Mouse (Mus musculus): ENCODE results near the gene Abhd16a.
"Not testable (repeated sequence)": the region's sequence is repeated elsewhere in the genome, so short reads cannot be mapped to it uniquely, and the experiment has no call there.

Gene Abhd16a

DNA sequence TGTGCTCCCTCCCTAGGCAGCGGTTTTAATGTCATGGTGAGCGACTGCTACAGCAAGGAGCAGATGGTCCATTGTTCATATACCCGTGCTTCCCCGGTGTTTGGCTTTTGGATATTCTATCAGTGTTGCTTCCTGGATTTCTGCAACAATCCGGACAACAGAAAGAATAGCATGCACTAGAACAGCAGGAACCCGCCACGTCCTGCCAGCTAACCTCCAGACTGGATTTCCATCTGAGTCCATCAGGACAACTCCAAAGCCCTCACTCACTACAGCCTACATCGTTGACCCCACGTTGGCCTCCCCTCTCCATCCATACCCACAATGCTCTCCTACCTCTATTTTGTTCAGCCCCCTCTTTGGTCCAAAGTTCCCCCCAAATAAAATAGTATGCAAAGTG, 22.7 kb downstream of the Abhd16a start:
- ATAC-seq (ENCODE audit: insufficient number of reproducible peaks, low FRiP score, low TSS enrichment): no peak

DNA sequence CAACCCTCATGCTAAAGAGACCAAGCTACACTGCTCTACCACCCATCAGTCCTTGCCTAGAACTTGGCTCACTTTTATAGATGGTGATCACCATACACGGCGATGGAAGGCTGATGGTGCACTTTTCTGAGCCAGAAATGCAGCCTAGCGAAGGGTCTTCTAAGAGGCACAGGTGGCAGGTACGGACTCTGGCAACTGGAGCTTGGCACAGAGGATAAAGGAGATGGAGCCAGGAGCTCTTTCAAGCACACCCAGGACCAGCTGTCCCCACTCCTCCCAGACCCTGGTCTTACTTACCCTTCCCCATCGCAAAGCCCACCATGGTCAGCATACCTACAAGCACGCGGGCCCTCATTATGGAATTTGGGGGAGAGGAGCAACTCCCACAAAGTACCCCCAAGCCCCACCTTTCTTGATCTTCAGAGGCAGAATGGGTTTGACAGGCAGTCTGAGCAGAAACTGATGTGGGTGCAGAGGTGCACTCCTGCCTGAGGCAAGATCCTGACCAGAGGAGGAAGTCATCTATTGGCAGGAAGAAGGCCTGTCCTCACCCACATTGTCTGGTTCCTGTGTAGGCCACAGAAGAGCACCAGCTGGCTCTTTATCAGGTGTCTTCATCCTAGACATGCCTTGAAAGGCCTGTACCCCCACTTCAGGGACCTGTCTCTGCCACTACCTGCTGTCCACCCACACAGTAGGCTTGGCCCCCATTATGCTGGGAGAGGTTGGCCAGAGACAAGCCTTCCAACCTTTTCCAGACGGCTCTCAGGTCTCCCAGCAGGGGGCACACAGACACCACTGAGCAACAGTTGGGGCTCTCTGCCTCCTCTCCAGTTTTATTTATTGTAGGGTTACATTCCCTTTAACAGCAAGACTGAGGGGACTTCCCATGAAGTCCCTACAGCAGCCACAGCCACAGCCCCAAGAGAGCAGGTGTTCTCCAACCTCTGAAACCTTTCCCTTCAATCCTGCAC, 26.3 kb downstream of the Abhd16a start, which contains the start of gene Ly6g5b:
TSS of gene Ly6g5b (minus strand) at position 383 of the 974 bp plus-strand sequence.
- ATAC-seq (ENCODE audit: insufficient number of reproducible peaks, low FRiP score, low TSS enrichment): no peak

DNA sequence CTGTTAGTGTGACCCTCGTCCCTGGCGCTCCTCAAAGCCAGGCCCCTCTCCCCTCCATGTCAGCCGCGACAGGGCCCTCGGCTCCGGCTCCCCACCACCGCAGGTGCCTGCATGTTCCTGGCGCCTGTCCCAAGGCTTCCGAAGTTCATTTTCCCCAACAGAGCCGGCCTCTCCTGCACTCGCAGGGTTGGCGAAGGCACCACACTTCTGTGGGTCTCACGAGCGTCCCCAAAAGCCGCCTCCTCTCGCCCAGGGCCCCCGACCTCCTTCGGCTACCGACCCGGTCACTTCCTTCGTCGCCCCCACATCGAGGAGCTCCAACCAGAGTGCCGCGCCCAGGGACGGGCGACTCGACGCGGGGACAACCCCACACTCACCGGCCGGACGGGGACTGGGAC, 31.7 kb downstream of the Abhd16a start:
- peak; percentile 29; the same call in 1 of the 2 replicates for ATAC-seq (ENCODE audit: insufficient number of reproducible peaks, low FRiP score, low TSS enrichment)

DNA sequence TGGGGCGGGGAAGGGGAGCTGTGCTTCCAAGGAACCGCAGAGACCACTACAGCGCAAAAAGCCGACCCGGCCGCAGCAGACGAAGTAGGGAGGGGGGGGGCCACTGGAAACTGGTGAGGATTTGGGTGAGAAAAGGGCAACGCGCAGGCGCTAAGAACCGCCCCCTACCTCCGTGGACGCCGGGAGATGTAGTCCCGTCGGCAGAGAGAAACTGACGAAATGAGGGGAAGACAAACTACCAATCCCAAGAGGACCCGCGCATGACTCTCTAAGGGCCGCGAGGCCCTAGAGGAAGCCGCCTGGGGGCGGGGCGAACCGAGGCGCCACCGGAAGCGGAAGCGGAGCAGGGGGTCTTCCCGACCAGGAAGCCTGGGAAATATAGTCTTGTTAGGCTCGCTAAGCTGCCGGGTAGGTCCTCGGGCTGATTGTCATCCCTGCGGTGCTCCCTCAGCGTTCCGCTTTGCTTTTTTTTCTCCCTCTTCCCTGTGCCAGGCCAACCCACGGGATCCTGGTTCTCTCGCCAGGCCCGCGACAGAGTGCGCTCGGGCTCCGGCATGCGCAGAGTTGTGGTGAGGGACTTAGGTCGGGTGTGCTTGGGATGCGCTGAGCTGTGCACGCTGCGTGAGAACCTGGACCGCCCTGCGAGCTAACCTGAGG, 32.2 kb downstream of the Abhd16a start, which contains the start of gene Gpank1:
TSS of gene Gpank1 (plus strand) at position 313 of the 657 bp plus-strand sequence.
- peak; percentile 91 for ATAC-seq (ENCODE audit: insufficient number of reproducible peaks, low FRiP score, low TSS enrichment)

DNA sequence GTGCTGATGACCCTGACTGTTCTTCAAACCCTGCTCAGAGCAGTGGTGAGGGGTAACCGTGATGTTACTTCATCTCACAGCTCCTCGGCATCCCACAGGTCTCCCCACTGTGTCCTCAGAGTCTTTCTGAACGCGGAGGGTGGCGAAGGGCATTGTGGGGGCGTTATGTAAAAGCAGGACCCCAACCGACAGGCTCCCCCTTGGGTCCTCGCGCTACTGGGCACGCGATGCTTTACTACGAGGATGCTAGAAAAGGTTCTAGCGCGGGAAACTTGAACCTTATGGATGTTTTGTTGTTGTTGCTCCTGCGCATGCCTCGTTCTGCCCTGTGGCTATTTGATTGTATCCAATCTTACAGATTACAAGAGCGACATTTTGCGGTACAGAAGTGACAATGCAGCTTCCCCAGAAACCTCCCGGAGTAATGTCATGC, 32.8 kb downstream of the Abhd16a start, which contains the start of gene Csnk2b:
TSS of gene Csnk2b (minus strand) at position 183 of the 433 bp plus-strand sequence.
- peak; percentile 7; the same call in 1 of the 2 replicates for ATAC-seq (ENCODE audit: insufficient number of reproducible peaks, low FRiP score, low TSS enrichment)

DNA sequence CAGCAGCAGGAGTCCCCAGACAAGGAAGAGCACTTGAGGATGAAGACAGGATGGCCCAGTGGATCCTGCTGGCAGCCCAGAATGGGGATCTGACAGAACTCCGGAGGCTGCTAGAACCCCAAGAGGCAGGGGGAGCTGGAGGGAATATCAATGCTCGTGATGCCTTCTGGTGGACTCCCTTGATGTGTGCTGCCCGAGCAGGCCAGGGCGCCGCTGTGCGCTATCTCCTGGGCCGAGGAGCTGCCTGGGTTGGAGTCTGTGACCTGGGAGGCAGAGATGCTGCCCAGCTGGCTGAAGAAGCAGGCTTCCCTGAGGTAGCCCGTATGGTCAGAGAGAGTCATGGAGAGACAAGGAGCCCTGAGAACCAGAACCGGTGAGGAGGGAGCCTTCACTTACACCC, 34.2 kb downstream of the Abhd16a start:
- not testable (repeated sequence) for ATAC-seq (ENCODE audit: insufficient number of reproducible peaks, low FRiP score, low TSS enrichment)

DNA sequence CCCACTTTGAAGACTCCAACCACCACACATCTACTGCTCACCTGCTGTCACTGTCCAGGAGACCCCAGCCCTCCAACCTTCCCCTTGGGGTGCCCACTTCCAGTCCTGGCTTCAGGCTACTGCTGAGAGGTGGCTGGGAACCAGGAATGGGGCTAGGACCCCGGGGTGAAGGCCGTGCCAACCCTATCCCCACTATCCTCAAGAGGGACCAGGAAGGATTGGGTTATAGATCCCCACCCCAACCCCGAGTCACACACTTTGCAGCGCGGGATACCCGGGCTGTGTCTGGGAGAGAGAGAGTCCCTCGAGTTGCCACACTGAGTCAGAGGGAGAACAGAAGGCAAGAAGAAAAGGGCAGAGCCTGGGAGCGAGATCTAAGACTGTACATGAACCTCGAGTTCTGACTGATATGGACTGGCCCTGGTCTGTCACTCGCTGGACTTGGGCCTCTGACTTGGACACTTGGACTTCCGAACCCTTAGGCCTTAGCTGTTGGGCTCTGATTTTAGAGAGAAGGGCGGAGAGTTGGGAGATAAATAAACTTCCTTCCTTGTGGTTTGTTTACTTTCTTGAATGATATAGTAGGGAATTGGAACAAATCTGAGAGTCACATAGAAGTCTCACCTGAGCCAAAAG, 35.3 kb downstream of the Abhd16a start:
- not testable (repeated sequence) for ATAC-seq (ENCODE audit: insufficient number of reproducible peaks, low FRiP score, low TSS enrichment)

DNA sequence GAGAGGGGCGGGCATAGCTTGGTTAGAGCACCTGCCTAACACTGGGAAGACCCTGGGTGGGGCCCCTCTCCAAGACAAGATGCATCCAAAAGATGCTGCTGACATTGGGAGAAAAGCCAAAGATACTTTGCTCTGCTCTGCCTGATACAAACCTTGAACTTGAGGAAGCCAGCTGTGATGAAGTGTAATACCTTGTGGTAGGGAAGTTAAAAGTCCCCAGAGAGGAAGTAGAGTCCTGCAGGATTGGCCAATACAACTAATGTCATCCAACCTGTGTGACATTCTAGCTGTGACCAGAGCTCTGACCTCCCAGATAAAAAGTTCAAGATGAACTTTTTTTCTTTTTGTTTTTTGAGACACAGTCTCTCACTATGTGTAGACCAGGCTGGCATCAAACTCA, 36.0 kb downstream of the Abhd16a start:
- ATAC-seq (ENCODE audit: insufficient number of reproducible peaks, low FRiP score, low TSS enrichment): no peak

DNA sequence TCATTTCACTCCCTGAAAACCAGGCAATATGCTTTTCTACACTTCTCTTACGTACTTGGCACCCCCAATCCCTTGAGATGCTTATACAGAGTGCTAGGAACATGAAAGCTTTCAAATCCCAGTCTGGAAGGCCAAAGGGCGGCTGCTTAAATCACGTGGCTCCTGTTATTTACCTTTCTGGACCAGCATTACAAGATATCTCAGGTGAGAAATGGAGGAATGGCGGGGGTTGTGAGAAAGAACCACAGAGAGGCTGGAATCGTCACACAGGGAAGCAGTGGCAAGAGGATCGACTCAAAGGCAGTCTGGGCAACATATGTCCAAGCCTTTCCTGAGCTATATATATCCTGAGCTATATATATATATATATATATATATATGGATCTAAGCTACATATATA, 36.5 kb downstream of the Abhd16a start:
- no peak for ATAC-seq (ENCODE audit: insufficient number of reproducible peaks, low FRiP score, low TSS enrichment)

DNA sequence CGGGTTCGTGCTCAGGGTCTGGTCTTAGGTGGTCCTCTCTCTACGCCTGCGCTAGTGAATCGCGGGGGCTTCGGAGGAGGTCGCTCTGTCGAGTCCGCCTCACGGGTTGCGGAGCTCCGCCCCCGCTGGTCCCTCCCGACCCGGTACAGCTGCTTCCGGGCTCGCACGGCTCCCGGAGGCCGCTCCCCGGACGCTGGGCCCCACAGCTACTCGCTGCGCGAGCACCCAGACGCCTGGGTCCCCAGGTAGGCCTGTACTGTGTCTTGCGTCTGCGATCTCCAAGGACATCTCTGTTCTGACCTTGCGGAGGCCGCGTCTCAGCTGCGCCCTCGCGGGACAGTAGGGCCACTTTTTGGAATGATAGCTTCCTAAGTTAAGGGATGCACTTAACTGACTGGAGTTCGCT, 37.1 kb downstream of the Abhd16a start, which contains the start of gene D17H6S53E:
TSS of gene D17H6S53E (plus strand) at position 168 of the 406 bp plus-strand sequence.
- no peak; the same call in 1 of the 2 replicates for ATAC-seq (ENCODE audit: insufficient number of reproducible peaks, low FRiP score, low TSS enrichment)

DNA sequence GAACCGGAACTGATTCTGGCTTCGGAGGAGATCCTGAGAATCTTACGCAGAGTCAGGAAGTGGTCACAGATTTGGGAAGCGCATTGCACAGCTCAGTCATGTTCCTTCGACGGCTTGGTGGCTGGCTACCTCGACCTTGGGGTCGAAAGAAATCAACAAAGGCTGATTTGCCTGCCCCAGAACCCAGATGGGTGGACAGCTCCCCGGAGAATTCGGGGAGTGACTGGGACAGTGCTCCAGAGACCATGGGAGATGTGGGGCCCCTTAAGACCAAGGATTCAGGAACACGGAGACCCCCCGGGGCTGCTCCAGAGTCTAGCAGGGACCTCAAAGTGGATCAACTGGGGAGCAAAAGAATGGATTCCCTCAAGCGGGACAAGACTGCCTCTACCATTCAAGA, 38.0 kb downstream of the Abhd16a start:
- ATAC-seq (ENCODE audit: insufficient number of reproducible peaks, low FRiP score, low TSS enrichment): no peak

DNA sequence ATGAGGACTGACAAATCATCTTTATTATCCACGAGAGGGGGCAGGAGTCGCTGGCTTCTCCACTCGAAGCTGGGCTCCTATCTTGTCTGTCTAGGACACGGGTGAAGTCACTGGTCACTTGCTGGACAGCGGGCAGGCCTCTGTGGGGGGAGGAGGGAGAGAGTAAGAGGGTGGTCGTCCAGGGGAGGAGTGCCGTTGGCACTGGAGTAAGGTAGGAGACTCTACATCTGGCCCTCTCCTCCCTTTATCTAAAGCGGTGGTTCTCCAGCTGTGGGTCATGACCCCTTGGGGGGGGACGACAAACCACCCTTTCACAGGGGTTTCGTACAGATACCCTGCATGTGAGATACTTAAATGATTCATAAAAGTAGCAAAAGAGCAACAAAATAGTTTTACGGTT, 39.9 kb downstream of the Abhd16a start:
- no peak for ATAC-seq (ENCODE audit: insufficient number of reproducible peaks, low FRiP score, low TSS enrichment)

DNA sequence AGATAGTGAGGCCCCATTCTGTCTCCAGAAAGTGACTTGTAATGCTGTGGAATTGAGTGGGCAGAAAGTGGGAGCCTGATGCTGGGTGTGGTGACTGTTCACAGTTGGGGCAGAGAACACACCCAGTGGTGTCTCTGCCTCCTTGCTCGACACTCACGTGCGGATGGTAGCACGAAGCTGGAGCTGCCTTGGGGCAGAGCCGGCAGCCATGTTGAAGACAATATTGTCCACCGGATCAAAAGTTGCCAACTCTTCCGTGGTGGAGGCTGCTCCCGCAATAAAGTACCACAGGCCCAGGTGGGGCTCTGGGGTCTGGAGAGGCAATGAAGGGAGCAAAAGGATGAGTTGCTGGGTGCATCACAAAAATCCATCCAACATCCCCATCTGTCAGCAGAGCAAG, 42.0 kb downstream of the Abhd16a start:
- no peak for ATAC-seq (ENCODE audit: insufficient number of reproducible peaks, low FRiP score, low TSS enrichment)

DNA sequence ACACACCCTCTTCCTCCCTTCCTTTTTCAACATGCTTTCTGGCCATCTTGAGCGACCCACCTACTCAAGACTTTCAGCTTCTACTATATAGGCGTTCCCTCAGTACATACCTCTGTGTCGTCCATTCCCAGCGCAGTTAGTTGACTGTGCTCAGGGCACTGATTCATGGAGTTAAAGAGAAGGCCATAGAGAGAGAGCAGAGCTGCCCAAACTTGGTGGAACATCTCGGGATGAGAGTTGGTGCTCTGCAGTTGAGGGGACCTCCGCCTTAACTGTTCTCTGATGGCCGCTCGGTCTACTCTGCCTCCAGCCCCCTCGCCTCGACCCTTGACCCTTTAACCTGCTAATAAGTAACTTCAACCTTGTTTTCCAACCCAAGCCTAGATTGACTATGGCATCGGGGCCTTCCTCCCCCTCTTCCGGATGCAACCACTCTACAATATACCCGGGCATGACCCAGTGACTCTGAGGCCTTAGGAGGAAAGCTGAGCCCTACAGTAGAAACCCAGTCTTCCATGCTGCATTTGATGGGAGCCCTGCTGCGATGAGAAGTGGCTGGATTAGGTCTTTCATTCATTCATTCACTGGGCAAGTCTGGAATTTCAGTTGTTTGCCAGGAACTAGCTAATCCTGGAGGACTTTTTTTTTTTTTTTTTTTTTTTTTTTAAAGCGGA, 42.6 kb downstream of the Abhd16a start, which contains the start of gene Apom:
TSS of gene Apom (minus strand) at position 551 of the 674 bp plus-strand sequence.
- no peak for ATAC-seq (ENCODE audit: insufficient number of reproducible peaks, low FRiP score, low TSS enrichment)

DNA sequence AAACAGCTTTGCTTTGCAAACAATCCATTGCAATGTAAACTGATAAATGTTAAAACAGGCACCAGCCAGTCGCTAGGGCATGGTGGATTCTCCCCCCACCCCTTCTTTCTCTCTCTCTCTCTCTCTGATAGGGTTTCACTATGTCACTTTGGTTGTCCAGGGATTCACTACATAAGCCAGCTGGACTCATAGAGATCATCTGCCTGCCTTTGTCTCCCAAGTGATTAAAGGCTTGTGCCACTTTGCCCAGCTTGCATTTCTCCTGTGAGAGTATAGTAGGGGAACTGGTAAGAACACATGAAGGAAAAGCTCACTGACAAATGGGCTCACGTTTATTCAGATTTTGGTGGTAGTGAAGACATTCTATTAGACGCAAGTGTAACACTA, 43.1 kb downstream of the Abhd16a start:
- no peak for ATAC-seq (ENCODE audit: insufficient number of reproducible peaks, low FRiP score, low TSS enrichment)

DNA sequence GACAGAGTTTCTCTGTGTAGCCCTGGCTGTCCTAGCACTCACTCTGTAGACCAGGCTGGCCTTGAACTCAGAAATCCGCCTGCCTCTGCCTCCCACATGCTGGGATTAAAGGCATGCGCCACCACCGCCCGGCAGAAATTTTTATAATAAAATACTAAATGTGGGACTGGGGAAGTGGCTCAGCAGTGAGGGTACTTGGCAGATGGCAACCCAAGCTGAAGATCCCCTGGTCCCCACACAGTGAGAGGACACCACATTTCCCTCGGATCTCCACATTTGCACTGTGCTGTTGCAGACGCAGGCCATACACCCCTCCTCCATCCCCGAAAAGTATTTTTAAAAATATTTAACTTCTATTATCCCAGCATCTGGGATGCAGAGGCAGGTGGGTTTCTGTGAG, 44.5 kb downstream of the Abhd16a start:
- no peak for ATAC-seq (ENCODE audit: insufficient number of reproducible peaks, low FRiP score, low TSS enrichment)

DNA sequence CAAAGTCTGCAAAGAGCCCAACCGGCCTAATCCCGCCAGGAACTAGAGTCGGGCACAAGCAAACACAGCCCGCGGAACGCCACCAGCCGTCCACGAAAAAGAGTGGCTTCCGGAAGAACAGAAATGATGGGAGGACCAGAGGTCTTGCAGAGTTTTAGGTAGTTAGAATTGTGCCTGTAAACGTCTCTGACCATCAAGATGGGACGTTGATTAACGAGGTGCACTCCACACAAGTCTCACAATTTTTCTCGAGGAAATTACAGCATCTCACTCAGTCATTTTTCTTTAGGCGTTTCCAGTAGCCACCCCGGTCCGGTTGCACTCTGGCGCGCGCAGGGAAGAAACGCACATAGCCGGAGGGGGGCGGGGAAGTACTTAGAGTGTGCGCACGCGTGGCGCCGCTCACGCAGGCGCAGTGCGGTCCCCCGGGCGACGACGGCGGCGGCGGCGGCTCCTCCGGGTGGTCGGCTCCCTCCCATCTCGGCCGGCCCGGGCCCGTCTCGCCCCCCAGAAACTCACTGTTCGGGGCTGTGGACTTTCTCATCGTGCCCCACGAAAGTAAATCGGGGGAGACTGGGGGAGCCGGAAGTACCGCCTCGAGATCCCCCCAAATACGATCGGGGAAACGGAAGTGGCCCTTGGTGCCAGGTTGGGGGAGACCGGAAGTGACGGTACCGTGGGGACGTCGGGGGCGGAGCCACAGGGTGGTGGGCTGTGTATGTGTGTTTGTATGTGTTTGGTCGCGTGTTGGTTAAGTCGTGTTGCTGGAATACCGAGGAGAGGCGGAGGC, 45.9 kb downstream of the Abhd16a start, which contains the start of gene Bag6:
TSS of gene Bag6 (plus strand) at position 378 of the 790 bp plus-strand sequence.
- peak; percentile 89 for ATAC-seq (ENCODE audit: insufficient number of reproducible peaks, low FRiP score, low TSS enrichment)

DNA sequence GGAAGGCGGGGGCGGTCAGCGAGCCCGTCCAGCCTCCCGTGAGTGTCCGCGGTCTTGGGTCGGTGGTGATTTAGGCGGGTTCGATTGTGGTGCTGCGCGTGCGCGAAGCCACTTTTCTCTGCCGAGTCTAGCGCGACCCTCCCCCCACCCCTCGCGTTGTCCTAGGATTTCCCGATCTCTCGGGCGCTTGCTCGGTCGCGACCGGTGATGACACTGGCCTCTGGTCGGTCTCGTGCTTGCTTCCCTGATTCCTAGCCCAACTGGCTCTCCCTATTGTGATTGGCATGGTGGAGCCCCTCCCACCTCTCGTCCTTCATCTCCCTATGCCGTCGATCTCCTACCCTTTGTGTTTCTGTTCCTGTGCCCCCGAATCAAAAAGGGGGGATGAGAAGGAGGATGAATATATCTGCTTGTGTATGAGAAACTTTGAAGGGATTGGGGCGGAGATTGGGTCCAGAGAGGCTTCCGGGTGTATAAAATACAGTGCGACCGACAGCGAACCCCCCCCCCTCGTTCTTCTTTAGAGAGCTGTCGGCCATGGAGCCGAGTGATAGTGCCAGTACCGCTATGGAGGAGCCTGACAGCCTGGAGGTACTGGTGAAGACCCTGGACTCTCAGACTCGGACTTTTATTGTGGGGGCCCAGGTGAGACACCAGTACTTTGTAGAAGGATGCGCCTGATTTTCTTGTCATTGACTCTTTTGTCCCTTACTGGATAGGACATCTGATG, 46.7 kb downstream of the Abhd16a start:
- ATAC-seq (ENCODE audit: insufficient number of reproducible peaks, low FRiP score, low TSS enrichment): peak; percentile 37; the same call in 1 of the 2 replicates
